Mouse (Mus musculus) CD8-positive naive resting alpha-beta T cell, adult 2 months (primary cell): ENCODE measurements around the gene Arl8a.

Source experiments
- DNase-seq, 2 experiments: peaks; one replicate each; pipeline ENCODE4 v3.0.0; 2022; ENCODE audit warnings: low read depth in 2 of 2, low spot score in 2 of 2

Arl8a gene

GRCm38 (mm10) chr1:135132893-135133369, 13.7 kb upstream of the Arl8a start:
- peak; percentile 41 to 47 for DNase-seq

- DNase-seq = peak in 1 of 2 experiments; percentile 41
Observed at GRCm38 (mm10) chr1:135133678-135134435, 12.8 kb upstream of the Arl8a start.

- DNase-seq = no peak
Observed at GRCm38 (mm10) chr1:135135111-135135787, 11.4 kb upstream of the Arl8a start.

- DNase-seq = peak; percentile 63 to 65
Observed at GRCm38 (mm10) chr1:135136500-135136899, 10.1 kb upstream of the Arl8a start.

- DNase-seq = no peak
Observed at GRCm38 (mm10) chr1:135139906-135140305, 6.7 kb upstream of the Arl8a start.

GRCm38 (mm10) chr1:135142452-135142851, 4.2 kb upstream of the Arl8a start:
- DNase-seq = no peak

- no peak for DNase-seq
Observed at GRCm38 (mm10) chr1:135143940-135144339, 2.7 kb upstream of the Arl8a start.

- DNase-seq = peak; percentile 38 to 46
Observed at GRCm38 (mm10) chr1:135146946-135147701, 500 bp downstream of the Arl8a start.

- no peak for DNase-seq
Observed at GRCm38 (mm10) chr1:135147702-135148058, 1.1 kb downstream of the Arl8a start.

GRCm38 (mm10) chr1:135148476-135148875, 1.9 kb downstream of the Arl8a start:
- DNase-seq = no peak

GRCm38 (mm10) chr1:135148996-135149395, 2.4 kb downstream of the Arl8a start:
- no peak for DNase-seq

GRCm38 (mm10) chr1:135154011-135154410, 7.4 kb downstream of the Arl8a start:
- no peak for DNase-seq

GRCm38 (mm10) chr1:135154411-135154959, 7.9 kb downstream of the Arl8a start:
- DNase-seq = peak; percentile 56 to 71

- DNase-seq = no peak
Observed at GRCm38 (mm10) chr1:135156300-135156699, 9.7 kb downstream of the Arl8a start.

- no peak for DNase-seq
Observed at GRCm38 (mm10) chr1:135158633-135159032, 12.0 kb downstream of the Arl8a start.

- DNase-seq = no peak
Observed at GRCm38 (mm10) chr1:135159074-135159473, 12.4 kb downstream of the Arl8a start.

GRCm38 (mm10) chr1:135159556-135160123, 13.0 kb downstream of the Arl8a start:
- no peak for DNase-seq

- DNase-seq = no peak
Observed at GRCm38 (mm10) chr1:135160411-135161050, 13.9 kb downstream of the Arl8a start.

GRCm38 (mm10) chr1:135162720-135163119, 16.1 kb downstream of the Arl8a start:
- no peak for DNase-seq

- no peak for DNase-seq
Observed at GRCm38 (mm10) chr1:135167435-135167834, 20.8 kb downstream of the Arl8a start, which contains the start of gene Gpr37l1. Gene Gpr37l1 (minus strand): TSS chr1:135167681.
